Mouse (Mus musculus) hindbrain, embryonic 11.5 days (tissue): ENCODE data around the gene Nlrp3. TPM values are rescaled to one million over a fixed set of nuclear protein-coding genes. Genes with fewer than 3 reads are reported as not detected.
A peak's percentile ranks its signal among the peaks of the same experiment; 100 is the strongest.

ENCODE experiments used
- ATAC-seq: fragments of 200-750 bp; cut with Nextera tagmentation; 2 replicates; pipeline ENCODE4 v1.8.0; 2017; ENCODE audit warnings: mild to moderate bottlenecking, moderate TSS enrichment, moderate library complexity; ENCODE audit not compliant: low FRiP score
- DNase-seq: peaks from one replicate; pipeline ENCODE4 v3.0.0-alpha.2; 2015; ENCODE audit warnings: low spot score
- H3K27ac ChIP-seq: fragments of 300-500 bp; sonication (generic); 2 replicates; pipeline ENCODE4 v1.5.1; 2014; ENCODE audit warnings: mild to moderate bottlenecking, low read depth, low read length
- H3K27me3 ChIP-seq: fragments of 300-500 bp; sonication (generic); 2 replicates; pipeline ENCODE4 v1.6.1; 2014; ENCODE audit warnings: mild to moderate bottlenecking, low read length, moderate library complexity, mixed read lengths; ENCODE audit not compliant: control insufficient read depth, insufficient read depth
- H3K36me3 ChIP-seq: fragments of 300-500 bp; sonication (generic); 2 replicates; pipeline ENCODE4 v1.6.1; 2014; ENCODE audit warnings: mild to moderate bottlenecking, low read length, moderate library complexity, mixed read lengths; ENCODE audit not compliant: control insufficient read depth, insufficient read depth
- H3K4me1 ChIP-seq: fragments of 300-500 bp; sonication (generic); replicated peaks from 2 replicates; pipeline ENCODE4 v1.6.1; 2014; ENCODE audit warnings: low read length, mixed read lengths; ENCODE audit not compliant: control insufficient read depth, insufficient read depth
- H3K4me2 ChIP-seq: fragments of 300-500 bp; sonication (generic); replicated peaks from 2 replicates; pipeline ENCODE4 v1.6.1; 2014; ENCODE audit warnings: mild to moderate bottlenecking, low read depth, low read length
- H3K4me3 ChIP-seq: fragments of 300-500 bp; sonication (generic); 2 replicates; pipeline ENCODE4 v1.5.1; 2014; ENCODE audit warnings: low read depth, low read length
- H3K9ac ChIP-seq: fragments of 300-500 bp; sonication (generic); 2 replicates; pipeline ENCODE4 v1.6.1; 2014; ENCODE audit warnings: low read depth, low read length
- H3K9me3 ChIP-seq: fragments of 300-500 bp; sonication (generic); 2 replicates; pipeline ENCODE4 v1.6.1; 2016; ENCODE audit warnings: low read length; ENCODE audit not compliant: control insufficient read depth
- WGBS: fragments of 180-500 bp; shearing (Covaris S2); extraction: QIAGEN DNeasy Blood & Tissue Kit; methylation state at CpG from one replicate; pipeline ENCODE4 v1.1.7; 2014; 5-methylcytosine and 5-hydroxymethylcytosine counted together
- polyA plus RNA-seq: library from polyadenylated mRNA; unstranded; fragments of >200 nt; fragmentation: Nextera tagmentation; extraction: Ambion mirVana; gene quantifications from 2 replicates; pipeline ENCODE4 v1.2.1, GENCODE M21; 2014

Nlrp3 gene
- polyA plus RNA-seq, 1 experiment from 2014 or later: 0.26 TPM

DNA sequence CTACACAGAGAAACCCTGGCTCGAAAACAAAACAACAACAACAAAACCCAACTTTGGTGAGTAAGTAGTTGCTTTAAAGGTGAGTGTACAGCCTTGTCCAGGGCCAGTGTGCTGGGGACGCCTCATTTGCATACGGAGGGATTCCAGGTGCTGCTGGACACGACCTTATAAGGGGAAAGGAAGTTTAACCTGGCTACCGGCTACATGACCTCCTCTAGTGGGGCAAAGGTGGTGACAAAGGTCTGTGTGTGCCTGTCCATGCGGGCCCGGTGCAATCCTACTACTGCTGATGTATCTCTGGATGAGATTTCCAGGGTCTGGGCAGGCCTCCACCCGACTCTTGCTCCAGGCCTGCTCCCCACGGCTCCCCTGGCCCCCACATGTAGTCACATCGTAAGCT is 28.6 kb upstream of the Nlrp3 start:
- Histone ChIP-seq H3K9ac (no peak overlapping the region), H3K4me1 (peaks cover under 1% of the 10 kb centered on the region; the same call in 1 of the 2 replicates), H3K27me3 (no peaks in the 10 kb centered on the region), H3K4me3 (no peak overlapping the region), H3K4me2 (no peak overlapping the region), H3K36me3 (no peaks in the 10 kb centered on the region), H3K27ac (no peak overlapping the region), H3K9me3 (no peaks in the 10 kb centered on the region)
- no peak for DNase-seq
- 91% methylated on average over 10 of the region's 10 CpGs for WGBS
- ATAC-seq: no peak

DNA sequence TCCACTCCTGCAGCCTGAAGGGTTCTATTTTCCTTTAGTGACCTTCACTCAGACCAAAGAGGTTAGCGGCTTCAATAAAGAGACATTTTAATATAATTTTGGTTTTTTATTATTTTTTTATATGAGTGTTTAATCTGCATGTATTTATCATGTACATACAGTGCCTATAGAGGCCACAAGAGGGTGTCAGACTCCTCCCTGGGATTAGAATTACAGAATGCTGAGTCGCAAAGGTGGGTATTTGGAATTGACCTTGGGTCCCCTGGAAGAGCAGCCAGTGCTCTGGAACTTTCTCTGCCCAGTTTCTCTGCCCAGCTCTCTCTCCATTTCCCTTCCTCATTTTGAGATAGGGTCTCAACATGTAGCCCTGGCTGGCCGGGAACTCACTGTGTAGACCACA is 27.8 kb upstream of the Nlrp3 start:
- no peak overlapping the region for H3K27ac ChIP-seq
- H3K27me3 ChIP-seq: no peaks in the 10 kb centered on the region
- no peak overlapping the region for H3K4me3 ChIP-seq
- WGBS: 80% methylated on average over 3 of the region's 3 CpGs
- DNase-seq (no peak), ATAC-seq (no peak)
- H3K4me2 ChIP-seq: no peak overlapping the region
- H3K9ac ChIP-seq: no peak overlapping the region
- H3K4me1 ChIP-seq: no peaks in the 10 kb centered on the region
- H3K9me3 ChIP-seq: no peaks in the 10 kb centered on the region
- no peaks in the 10 kb centered on the region for H3K36me3 ChIP-seq

DNA sequence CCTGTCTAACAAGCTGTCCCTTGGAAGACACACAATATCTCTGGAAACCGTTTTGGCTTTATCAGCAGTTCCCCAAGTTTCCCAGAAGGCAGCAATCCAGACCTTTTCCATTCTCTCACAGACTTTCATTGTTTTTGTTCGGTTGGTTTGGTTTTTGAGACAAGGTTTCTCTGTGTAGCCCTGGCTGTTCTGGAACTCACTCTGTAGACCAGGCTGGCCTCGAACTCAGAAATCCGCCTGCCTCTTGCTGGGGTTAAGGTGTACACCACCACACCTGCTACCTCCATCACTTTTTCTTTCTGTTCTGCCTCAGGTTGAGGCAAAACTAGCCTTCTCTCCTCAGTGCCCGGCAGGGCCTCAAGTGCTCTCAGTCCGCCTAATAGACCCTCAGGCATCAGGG is 27.0 kb upstream of the Nlrp3 start:
- Histone ChIP-seq H3K27me3 (no peaks in the 10 kb centered on the region), H3K4me1 (no peaks in the 10 kb centered on the region), H3K9ac (no peak overlapping the region), H3K9me3 (no peaks in the 10 kb centered on the region), H3K36me3 (no peaks in the 10 kb centered on the region), H3K4me3 (no peak overlapping the region), H3K4me2 (no peak overlapping the region), H3K27ac (no peak overlapping the region)
- ATAC-seq (no peak), DNase-seq (no peak)
- WGBS: 77% methylated on average over 6 of the region's 6 CpGs

DNA sequence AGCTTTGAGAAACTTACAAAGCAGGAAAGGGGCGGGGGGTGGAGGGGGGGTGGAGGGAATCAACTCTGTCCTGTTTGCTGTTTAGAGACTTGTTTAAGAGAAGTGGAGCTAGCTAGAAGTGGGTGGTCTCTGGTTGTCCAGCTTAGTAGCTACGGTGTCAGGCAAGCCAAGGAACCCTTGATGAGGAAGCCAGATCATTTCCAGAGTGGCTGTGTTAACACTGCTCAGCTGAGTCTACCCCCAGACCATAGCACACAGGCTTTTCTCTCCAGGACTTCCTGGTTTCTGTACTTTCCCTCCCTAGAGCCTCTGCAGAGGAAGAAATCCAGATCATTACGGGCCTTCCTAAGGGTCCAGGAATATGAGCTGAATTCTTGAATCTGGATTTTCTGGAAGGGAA is 26.6 kb upstream of the Nlrp3 start:
- no peak overlapping the region for H3K4me3 ChIP-seq
- no peaks in the 10 kb centered on the region for H3K27me3 ChIP-seq
- DNase-seq (no peak), ATAC-seq (no peak)
- H3K36me3 ChIP-seq: no peaks in the 10 kb centered on the region
- H3K9ac ChIP-seq: no peak overlapping the region
- H3K9me3 ChIP-seq: no peaks in the 10 kb centered on the region
- WGBS: 70% methylated on average over 3 of the region's 3 CpGs
- no peak overlapping the region for H3K27ac ChIP-seq
- H3K4me1 ChIP-seq: no peaks in the 10 kb centered on the region
- H3K4me2 ChIP-seq: no peak overlapping the region

DNA sequence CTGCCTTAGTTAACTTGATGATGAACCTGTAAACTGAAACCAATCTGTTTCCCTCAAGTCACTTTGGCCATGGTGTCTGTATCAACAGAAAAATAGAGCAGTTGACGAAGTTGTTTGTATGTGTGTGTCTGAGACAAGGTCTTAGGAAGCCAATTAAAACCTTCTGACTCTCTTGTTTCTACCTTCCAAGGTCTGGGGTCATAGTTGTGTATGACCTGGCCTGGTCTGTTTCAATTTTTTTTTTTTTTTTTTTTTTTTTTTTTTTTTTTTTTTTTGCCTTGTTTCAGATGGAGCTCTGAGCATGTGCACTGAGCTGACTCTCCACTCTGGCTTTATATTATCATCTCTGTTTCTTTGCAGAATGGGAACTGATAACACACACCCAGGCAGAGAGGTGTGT is 23.9 kb upstream of the Nlrp3 start:
- Histone ChIP-seq H3K4me1 (no peaks in the 10 kb centered on the region), H3K9ac (no peak overlapping the region), H3K27me3 (no peaks in the 10 kb centered on the region), H3K4me2 (no peak overlapping the region), H3K27ac (no peak overlapping the region), H3K36me3 (no peaks in the 10 kb centered on the region), H3K9me3 (no peaks in the 10 kb centered on the region), H3K4me3 (no peak overlapping the region)
- 83% methylated on average over 1 of the region's 1 CpGs for WGBS
- ATAC-seq: no peak
- no peak for DNase-seq

DNA sequence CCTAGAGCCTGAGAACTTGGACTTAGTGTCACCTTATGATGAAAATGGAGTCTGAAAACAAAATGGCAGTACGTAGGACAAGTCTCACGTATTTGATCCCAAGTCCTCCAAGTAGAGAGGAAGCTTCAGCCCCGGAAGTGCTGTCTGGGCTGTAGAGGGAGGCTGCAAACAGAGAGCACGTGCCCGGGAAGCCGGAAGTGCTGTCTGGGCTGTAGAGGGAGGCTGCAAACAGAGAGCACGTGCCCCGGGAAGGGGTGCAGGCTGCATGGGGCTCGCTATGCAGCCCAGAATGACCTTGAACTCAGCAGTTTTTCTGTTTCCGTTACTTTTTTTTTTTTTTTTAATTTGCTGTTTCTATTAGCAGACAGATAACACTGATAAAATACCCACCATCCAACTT is 23.1 kb upstream of the Nlrp3 start:
- Histone ChIP-seq H3K36me3 (no peaks in the 10 kb centered on the region), H3K9me3 (no peaks in the 10 kb centered on the region), H3K4me3 (no peak overlapping the region), H3K4me1 (no peaks in the 10 kb centered on the region), H3K4me2 (no peak overlapping the region), H3K27ac (no peak overlapping the region), H3K27me3 (no peaks in the 10 kb centered on the region), H3K9ac (no peak overlapping the region)
- no peak for DNase-seq
- WGBS: 70% methylated on average over 10 of the region's 10 CpGs
- no peak for ATAC-seq

DNA sequence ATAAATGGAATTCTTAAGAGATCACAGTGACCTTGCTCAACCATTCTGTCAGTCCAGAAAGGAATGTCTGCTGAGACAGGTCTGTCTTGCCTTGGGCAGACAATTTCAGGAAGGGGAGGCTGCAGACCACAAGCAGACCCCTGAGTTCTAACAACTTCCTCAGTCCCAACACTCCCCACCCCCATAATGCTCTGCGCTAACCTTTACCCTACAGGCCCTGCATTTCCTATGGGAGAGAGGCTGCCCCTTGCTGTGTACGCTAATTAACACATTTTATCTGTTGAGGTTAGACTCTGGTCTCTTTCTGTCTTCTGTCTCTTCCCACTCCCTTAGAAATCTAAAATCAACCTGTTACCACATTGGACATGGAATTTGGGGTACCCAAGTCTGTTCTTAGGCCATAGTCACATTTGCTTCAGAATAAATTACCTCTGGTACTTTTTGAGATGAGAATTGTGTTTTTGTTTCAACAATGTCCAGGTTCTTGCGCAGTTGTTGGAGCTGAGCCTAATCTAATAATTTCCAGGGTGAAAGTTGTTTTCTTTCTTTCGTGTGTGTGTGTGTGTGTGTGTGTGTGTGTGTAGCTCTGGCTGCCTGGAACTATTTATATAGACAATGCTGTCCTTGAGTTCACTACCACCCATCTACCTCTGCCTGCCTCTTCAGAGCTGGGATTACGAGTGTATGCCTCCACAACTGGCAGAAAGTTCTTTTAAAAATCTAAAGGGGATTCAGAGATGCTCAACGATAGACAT is 21.4 kb upstream of the Nlrp3 start:
- WGBS: 83% methylated on average over 6 of the region's 6 CpGs

DNA sequence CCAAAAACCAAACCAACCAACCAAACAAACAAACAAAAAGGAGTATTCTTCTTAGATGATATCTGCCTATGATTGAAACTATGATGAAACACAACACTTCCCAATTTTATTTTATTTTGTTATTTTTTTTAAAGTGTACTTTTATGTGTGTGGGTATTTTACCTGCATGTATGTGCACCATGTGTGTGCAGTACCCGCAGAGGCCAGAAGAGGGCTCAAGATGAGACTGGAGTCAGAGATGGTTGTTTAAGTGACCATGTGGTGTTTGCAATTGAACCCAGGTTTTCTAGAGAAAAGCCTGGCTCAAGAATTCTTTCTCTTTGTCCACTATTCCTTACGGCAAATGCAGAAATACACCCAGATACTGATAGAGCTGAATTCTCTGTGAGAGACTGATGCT is 17.2 kb upstream of the Nlrp3 start:
- Histone ChIP-seq H3K4me3 (no peak overlapping the region), H3K4me2 (no peak overlapping the region), H3K9ac (no peak overlapping the region), H3K27me3 (no peaks in the 10 kb centered on the region), H3K27ac (no peak overlapping the region), H3K36me3 (no peaks in the 10 kb centered on the region), H3K9me3 (no peaks in the 10 kb centered on the region), H3K4me1 (no peaks in the 10 kb centered on the region)
- DNase-seq (no peak), ATAC-seq (no peak)
- WGBS: 96% methylated on average over 2 of the region's 2 CpGs

More for the DNA sequence above, 21.4 kb upstream of the Nlrp3 start:
- DNase-seq (no peak), ATAC-seq (no peak)
- H3K4me1 ChIP-seq: no peaks in the 10 kb centered on the region
- no peak overlapping the region for H3K9ac ChIP-seq
- no peaks in the 10 kb centered on the region for H3K27me3 ChIP-seq
- H3K27ac ChIP-seq: no peak overlapping the region
- no peak overlapping the region for H3K4me3 ChIP-seq
- H3K36me3 ChIP-seq: no peaks in the 10 kb centered on the region
- no peak overlapping the region for H3K4me2 ChIP-seq
- H3K9me3 ChIP-seq: no peaks in the 10 kb centered on the region

DNA sequence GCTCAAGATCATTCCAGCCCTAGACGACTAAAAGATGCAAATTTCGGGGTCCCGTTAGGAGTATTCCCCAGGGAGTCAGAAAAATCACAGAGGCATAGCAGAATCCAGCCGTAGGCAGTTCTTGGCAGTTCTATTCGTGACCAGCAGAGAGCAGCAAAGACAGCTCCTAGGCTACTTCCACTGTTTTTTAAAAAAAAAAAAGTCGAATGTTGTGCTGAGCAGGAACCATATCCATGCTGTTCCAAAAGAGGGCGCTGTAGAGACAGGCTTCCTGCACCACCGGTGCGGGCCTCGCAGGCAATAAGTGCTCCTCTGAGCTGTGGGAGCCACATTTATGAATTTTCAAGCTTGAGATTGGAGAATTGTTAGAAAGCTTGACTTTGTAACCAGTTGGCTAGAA is 16.1 kb upstream of the Nlrp3 start:
- no peaks in the 10 kb centered on the region for H3K9me3 ChIP-seq

More for the DNA sequence above, 16.1 kb upstream of the Nlrp3 start:
- peak; percentile 83 for DNase-seq
- H3K27ac ChIP-seq: no peak overlapping the region
- H3K27me3 ChIP-seq: no peaks in the 10 kb centered on the region
- no peak overlapping the region for H3K9ac ChIP-seq
- H3K4me3 ChIP-seq: no peak overlapping the region
- WGBS: 10% methylated on average over 10 of the region's 10 CpGs
- ATAC-seq: no peak
- H3K4me2 ChIP-seq: no peak overlapping the region
- H3K4me1 ChIP-seq: no peaks in the 10 kb centered on the region
- H3K36me3 ChIP-seq: no peaks in the 10 kb centered on the region
